Mouse (Mus musculus) heart, embryonic 13.5 days (tissue): Measurements from ENCODE around the gene Mink1. TPM values are rescaled to one million over a fixed set of nuclear protein-coding genes. Genes with fewer than 3 reads are reported as not detected.
"Not testable (repeated sequence)": the region's sequence is repeated elsewhere in the genome, so short reads cannot be mapped to it uniquely, and the experiment has no call there.

Experiments
- ATAC-seq: fragments of 200-750 bp; cut with Nextera tagmentation; 2 replicates; pipeline ENCODE4 v1.8.0; 2017; ENCODE audit warnings: moderate TSS enrichment; ENCODE audit not compliant: insufficient number of reproducible peaks, low FRiP score, low TSS enrichment; ENCODE audit errors: extremely low read depth
- H3K27ac ChIP-seq: fragments of 300-500 bp; sonication (generic); replicated peaks from 2 replicates; pipeline ENCODE4 v1.5.1; 2015; ENCODE audit warnings: moderate library complexity, mild to moderate bottlenecking, inconsistent platforms
- H3K27me3 ChIP-seq: fragments of 300-500 bp; sonication (generic); replicated peaks from 2 replicates; pipeline ENCODE4 v1.6.1; 2015; ENCODE audit warnings: mild to moderate bottlenecking, inconsistent platforms
- H3K36me3 ChIP-seq: fragments of 300-500 bp; sonication (generic); 2 replicates; pipeline ENCODE4 v1.6.1; 2015; ENCODE audit warnings: mild to moderate bottlenecking, inconsistent platforms
- H3K4me1 ChIP-seq: fragments of 300-500 bp; sonication (generic); 2 replicates; pipeline ENCODE4 v1.6.1; 2015; ENCODE audit warnings: inconsistent platforms
- H3K4me2 ChIP-seq: fragments of 300-500 bp; sonication (generic); 2 replicates; pipeline ENCODE4 v1.6.1; 2015; ENCODE audit warnings: inconsistent platforms, mild to moderate bottlenecking, moderate library complexity
- H3K4me3 ChIP-seq: fragments of 300-500 bp; sonication (generic); 2 replicates; pipeline ENCODE4 v1.5.1; 2015; ENCODE audit warnings: moderate library complexity, mild to moderate bottlenecking, inconsistent platforms
- H3K9ac ChIP-seq: fragments of 300-500 bp; sonication (generic); 2 replicates; pipeline ENCODE4 v1.6.1; 2015; ENCODE audit warnings: inconsistent platforms, mild to moderate bottlenecking, moderate library complexity
- H3K9me3 ChIP-seq: fragments of 300-500 bp; sonication (generic); 2 replicates; pipeline ENCODE4 v1.6.1; 2016; ENCODE audit warnings: inconsistent platforms
- WGBS: fragments of 180-500 bp; shearing (Covaris S2); methylation state at CpG from one replicate; pipeline ENCODE4 v1.1.7; 2015; ENCODE audit warnings: mixed read lengths; 5-methylcytosine and 5-hydroxymethylcytosine counted together
- polyA plus RNA-seq: library from polyadenylated mRNA; unstranded; fragments of >200 nt; fragmentation: Nextera tagmentation; extraction: Ambion mirVana; gene quantifications from 2 replicates; pipeline ENCODE4 v1.2.1, GENCODE M21; 2015

Gene Mink1
- polyA plus RNA-seq, 1 experiment from 2014 or later = 9.8 TPM

DNA sequence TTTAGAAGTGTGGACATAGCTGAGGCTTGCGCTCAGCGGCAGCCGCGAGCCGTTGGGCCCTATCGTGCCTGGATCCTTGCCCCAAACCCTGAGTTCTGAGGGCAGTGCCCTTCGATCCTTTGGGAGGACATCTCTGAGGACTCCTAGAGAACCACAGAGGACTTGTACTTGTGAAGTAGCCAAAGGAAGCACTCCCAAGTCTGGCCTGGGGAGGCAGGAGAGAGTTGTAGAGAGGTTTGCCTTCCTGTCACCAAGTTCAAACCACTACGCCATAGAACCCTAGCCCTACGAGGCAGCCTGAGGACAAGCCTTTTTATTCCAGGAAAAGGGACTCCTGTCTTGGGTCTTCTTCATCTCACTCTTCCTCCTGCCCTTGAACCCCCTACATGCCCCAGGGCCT is 5.1 kb upstream of the Mink1 start:
- no peak overlapping the region for H3K27ac ChIP-seq
- H3K9me3 ChIP-seq = no peaks in the 10 kb centered on the region
- H3K4me1 ChIP-seq = peaks cover 7% of the 10 kb centered on the region
- no peaks in the 10 kb centered on the region for H3K27me3 ChIP-seq
- no peak overlapping the region for H3K4me2 ChIP-seq
- ATAC-seq = no peak
- WGBS = 88% methylated on average over 9 of the region's 9 CpGs
- H3K36me3 ChIP-seq = peaks cover 50% of the 10 kb centered on the region
- no peak overlapping the region for H3K9ac ChIP-seq
- no peak overlapping the region for H3K4me3 ChIP-seq

DNA sequence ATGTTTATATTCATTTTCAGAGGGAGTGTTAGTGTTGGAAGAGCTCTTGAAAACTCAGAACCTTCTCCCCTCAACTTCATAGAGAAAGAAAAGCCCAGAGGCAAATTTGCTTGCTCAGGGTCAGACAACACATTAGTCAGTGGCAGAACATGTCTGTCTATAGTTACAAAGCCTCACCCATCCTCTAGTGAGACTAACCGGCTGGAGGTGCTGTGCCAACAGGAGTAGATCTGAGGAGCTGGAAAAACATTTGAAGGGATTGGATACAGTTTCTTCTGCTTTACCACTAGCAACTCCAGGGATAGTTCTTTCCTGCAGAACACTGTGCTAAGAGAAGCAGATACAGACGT is 769 bp upstream of the Mink1 start:
- no peaks in the 10 kb centered on the region for H3K27me3 ChIP-seq
- peak overlapping the region; percentile 97 for H3K9ac ChIP-seq
- peak overlapping the region; percentile 94 for H3K4me3 ChIP-seq
- peaks cover 12% of the 10 kb centered on the region for H3K36me3 ChIP-seq
- WGBS = 0% methylated on average over 2 of the region's 2 CpGs
- peaks cover 34% of the 10 kb centered on the region for H3K4me1 ChIP-seq
- H3K27ac ChIP-seq = peak overlapping the region; percentile 90
- H3K9me3 ChIP-seq = no peaks in the 10 kb centered on the region
- peak overlapping the region; percentile 94 for H3K4me2 ChIP-seq
- no peak for ATAC-seq

DNA sequence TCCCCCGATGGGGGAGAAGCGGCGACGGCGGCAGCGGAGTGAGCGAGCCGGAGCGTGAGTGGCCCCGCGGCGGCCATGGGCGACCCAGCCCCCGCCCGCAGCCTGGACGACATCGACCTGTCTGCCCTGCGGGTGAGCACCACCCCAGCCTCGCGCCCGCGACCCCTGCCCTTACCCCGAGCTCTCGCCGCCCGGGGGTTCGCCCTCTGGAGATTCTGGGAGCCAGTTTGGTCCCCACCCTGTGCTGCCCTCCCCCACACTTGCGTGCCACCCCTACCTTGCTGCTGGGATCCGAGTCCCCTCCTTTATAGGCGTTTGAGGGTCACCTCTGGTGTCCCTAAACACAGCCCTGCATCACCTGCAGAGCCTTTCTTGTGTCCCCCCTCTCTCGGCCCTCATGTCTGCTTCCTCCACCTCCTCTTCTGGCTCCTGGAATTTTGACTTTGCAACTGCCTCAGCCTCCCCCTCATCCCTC is 351 bp downstream of the Mink1 start:
- no peaks in the 10 kb centered on the region for H3K27me3 ChIP-seq
- H3K4me3 ChIP-seq = peak overlapping the region; percentile 94
- under 1% methylated on average over 31 of the region's 31 CpGs for WGBS
- peaks cover 5% of the 10 kb centered on the region for H3K36me3 ChIP-seq
- H3K9me3 ChIP-seq = no peaks in the 10 kb centered on the region
- peak; percentile 21; the same call in 1 of the 2 replicates for ATAC-seq
- peak overlapping the region; percentile 97 for H3K9ac ChIP-seq
- H3K4me1 ChIP-seq = peaks cover 39% of the 10 kb centered on the region
- peak overlapping the region; percentile 94 for H3K4me2 ChIP-seq
- H3K27ac ChIP-seq = peak overlapping the region; percentile 90

DNA sequence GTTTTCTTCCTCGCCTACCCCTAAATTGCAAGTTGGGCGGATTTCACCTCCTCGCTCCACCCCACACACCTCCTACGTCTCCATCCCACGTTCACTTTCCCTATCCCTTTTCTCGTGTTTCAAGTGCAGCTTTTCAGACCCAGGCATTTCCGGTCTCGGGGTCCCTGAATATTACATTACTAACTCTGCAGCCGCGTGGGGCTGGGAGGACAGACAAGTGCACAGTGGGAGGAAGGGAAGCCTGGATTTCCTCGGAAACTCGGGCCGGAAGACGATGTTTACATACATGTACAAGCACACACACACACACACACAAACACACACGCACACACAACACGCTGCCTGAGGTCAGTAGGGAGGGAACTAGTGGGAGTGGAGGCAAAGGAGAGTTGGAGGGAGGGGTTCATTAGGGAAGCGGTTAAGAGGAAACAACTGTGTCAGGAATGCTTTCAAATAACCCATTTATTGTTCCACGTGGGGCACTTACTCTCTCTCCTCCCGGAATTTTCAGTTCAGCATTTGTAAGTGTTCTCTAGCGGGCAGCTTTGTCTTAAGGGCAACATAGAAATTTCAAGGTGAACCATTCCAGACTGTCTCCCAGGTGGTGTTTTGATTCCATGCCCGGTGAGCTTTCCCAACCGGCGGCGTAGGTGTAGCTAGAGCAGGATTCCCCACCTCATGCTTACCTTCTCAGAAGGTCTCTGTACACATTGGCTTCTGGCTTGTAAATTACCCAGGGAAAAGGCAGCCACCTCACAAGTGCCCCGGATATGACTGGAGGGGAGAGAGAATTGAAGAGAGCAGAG is 992 bp downstream of the Mink1 start:
- H3K4me1 ChIP-seq = peaks cover 39% of the 10 kb centered on the region
- 3% methylated on average over 25 of the region's 25 CpGs for WGBS

DNA sequence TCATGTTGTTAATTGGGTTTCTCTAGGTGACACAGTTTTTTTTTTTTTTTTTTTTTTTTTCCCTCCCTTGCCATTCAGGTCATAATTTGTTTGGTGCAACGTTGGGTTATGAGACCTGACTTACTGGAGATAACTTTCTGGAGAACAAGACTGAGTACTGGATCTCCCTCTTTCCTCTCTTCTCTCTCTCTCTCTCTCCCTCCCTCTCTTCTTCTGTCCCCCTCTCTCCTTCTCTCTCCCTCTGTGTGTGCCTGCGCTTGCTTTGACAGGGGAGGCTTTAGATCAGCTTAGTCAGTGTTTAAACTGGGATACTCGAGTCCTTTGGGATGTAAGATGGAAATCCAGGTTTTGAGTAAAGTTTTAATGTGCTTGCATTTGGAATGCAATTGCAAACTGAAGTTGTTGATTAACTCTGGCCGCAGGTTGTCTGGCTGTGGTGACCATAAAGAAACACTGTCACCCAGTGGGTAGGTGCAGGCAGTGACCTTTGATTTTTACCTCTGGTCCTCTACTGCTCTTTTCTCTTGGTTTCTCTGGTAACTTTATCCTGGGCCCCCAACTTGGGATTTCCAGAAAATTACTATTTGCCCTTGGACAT is 1.7 kb downstream of the Mink1 start:
- WGBS = 47% methylated on average over 4 of the region's 4 CpGs
- Histone ChIP-seq H3K27me3 (no peaks in the 10 kb centered on the region), H3K36me3 (peaks cover 9% of the 10 kb centered on the region; the same call in 1 of the 2 replicates), H3K4me2 (peak overlapping the region; percentile 94), H3K4me3 (peak overlapping the region; percentile 94), H3K9me3 (no peaks in the 10 kb centered on the region), H3K9ac (peak overlapping the region; percentile 97), H3K4me1 (peaks cover 39% of the 10 kb centered on the region), H3K27ac (peak overlapping the region; percentile 90; the same call in 1 of the 2 replicates)
- ATAC-seq = no peak

More for the DNA sequence above, 992 bp downstream of the Mink1 start:
- H3K9ac ChIP-seq = peak overlapping the region; percentile 97
- H3K27ac ChIP-seq = peak overlapping the region; percentile 90
- peak overlapping the region; percentile 94 for H3K4me3 ChIP-seq
- no peaks in the 10 kb centered on the region for H3K9me3 ChIP-seq
- peak overlapping the region; percentile 94 for H3K4me2 ChIP-seq
- H3K27me3 ChIP-seq = no peaks in the 10 kb centered on the region
- no peak for ATAC-seq
- H3K36me3 ChIP-seq = peaks cover 9% of the 10 kb centered on the region; the same call in 1 of the 2 replicates

DNA sequence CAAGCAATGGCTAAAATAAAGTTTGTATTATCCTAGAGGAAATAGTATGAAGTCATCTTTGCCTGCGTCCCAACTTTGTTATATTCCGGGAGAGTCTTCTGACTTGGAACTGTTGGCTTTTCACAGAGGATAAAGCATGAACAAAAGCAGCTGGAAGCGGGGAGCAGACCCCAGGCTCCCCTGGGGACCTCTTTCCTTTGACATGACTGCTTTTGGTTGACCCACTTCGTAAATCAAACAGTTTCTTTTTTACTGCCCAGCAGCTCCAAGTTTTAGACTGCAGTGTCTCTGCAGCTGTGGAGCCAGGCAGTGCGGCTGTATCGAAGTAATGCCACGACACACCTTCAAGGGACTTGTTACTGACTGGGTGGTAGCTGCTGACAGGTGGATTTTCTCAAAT is 3.9 kb downstream of the Mink1 start:
- Histone ChIP-seq H3K4me1 (peaks cover 52% of the 10 kb centered on the region), H3K36me3 (peaks cover 9% of the 10 kb centered on the region; the same call in 1 of the 2 replicates), H3K27me3 (no peaks in the 10 kb centered on the region)

DNA sequence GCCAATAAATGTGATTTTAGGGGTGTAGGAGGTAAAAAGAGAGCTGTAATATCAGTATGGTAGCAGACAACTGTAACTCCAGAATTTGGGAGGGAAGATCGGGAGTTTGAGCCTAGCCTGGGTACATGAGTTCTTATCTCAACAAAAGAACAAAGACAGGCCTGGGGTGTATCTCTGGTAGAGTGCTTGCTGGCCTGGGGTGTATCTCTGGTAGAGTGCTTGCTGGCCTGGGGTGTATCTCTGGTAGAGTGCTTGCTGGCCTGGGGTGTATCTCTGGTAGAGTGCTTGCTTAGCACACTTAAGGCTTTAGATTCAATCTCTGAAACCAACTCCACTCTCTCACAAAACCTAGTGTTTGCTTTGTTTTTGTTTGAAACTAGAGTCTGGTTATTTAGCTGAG is 7.9 kb downstream of the Mink1 start:
- not testable (repeated sequence) for ATAC-seq
- 53% methylated on average over 1 of the region's 1 CpGs for WGBS

More for the DNA sequence above, 3.9 kb downstream of the Mink1 start:
- WGBS = 70% methylated on average over 7 of the region's 7 CpGs
- no peak overlapping the region for H3K27ac ChIP-seq
- H3K4me3 ChIP-seq = no peak overlapping the region
- no peaks in the 10 kb centered on the region for H3K9me3 ChIP-seq
- no peak for ATAC-seq
- no peak overlapping the region for H3K4me2 ChIP-seq
- H3K9ac ChIP-seq = peak overlapping the region; percentile 2; the same call in 1 of the 2 replicates

DNA sequence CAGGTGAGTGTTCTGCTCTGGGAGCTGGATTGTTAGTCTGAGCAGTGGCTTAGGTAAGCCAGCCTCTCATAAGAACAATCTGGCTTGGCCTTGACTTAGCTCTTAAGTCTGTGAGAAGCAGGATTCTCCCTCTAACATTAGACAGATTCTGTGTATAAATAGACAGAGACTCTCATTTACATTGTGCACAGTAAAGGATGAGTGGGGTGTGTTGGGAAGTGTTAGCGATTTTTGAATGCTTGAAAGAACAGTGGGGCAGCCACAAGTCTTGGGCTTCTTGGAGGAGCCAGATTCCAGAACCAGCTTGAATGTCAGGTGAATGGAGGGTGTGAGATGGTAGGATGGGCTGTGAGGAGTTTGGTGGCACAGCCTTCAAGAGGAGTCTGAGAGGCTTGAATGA is 9.0 kb downstream of the Mink1 start:
- no peak overlapping the region for H3K9ac ChIP-seq
- H3K36me3 ChIP-seq = peaks cover 13% of the 10 kb centered on the region; the same call in 1 of the 2 replicates
- H3K4me3 ChIP-seq = no peak overlapping the region
- H3K4me2 ChIP-seq = no peak overlapping the region
- WGBS = 81% methylated on average over 1 of the region's 1 CpGs
- ATAC-seq = no peak
- H3K4me1 ChIP-seq = peaks cover 38% of the 10 kb centered on the region
- no peaks in the 10 kb centered on the region for H3K27me3 ChIP-seq
- no peaks in the 10 kb centered on the region for H3K9me3 ChIP-seq
- H3K27ac ChIP-seq = no peak overlapping the region

More for the DNA sequence above, 7.9 kb downstream of the Mink1 start:
- H3K27ac ChIP-seq, H3K27me3 ChIP-seq, H3K9me3 ChIP-seq, H3K4me2 ChIP-seq, H3K9ac ChIP-seq, H3K4me3 ChIP-seq: not testable (repeated sequence)
- Histone ChIP-seq H3K4me1 (peaks cover 39% of the 10 kb centered on the region), H3K36me3 (peaks cover 13% of the 10 kb centered on the region; the same call in 1 of the 2 replicates)

DNA sequence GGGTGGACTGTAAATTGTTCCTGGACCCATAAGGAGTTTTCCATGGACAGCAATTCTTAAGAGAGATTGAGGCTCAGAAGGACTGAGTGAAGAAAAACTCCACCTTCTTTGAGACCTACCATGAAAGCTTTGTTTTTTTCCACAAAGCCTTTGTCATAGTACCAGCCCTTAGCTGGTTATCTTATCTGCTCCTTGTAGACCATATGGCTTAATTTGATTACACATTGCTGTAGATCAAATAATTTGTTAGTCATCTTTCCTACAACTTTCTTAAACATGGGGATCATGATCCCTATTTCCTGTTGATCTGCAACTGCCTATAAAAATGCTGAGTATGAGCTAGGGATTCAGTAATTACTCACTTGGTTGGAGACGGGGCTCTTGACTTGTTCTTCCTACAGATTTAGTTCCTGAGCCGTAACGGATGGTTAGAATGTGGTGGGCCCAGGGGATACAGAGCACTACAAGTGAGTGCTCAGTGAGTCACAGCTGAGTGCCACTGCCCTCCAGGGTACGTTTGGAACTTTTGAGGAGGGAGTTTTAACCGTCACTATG is 9.7 kb downstream of the Mink1 start:
- Histone ChIP-seq H3K27me3 (no peaks in the 10 kb centered on the region), H3K27ac (no peak overlapping the region), H3K9ac (no peak overlapping the region), H3K4me3 (no peak overlapping the region), H3K36me3 (peaks cover 13% of the 10 kb centered on the region; the same call in 1 of the 2 replicates), H3K4me1 (peaks cover 31% of the 10 kb centered on the region), H3K4me2 (peak overlapping the region; percentile 9; the same call in 1 of the 2 replicates), H3K9me3 (no peaks in the 10 kb centered on the region)
- no peak for ATAC-seq
- WGBS = 51% methylated on average over 5 of the region's 5 CpGs

DNA sequence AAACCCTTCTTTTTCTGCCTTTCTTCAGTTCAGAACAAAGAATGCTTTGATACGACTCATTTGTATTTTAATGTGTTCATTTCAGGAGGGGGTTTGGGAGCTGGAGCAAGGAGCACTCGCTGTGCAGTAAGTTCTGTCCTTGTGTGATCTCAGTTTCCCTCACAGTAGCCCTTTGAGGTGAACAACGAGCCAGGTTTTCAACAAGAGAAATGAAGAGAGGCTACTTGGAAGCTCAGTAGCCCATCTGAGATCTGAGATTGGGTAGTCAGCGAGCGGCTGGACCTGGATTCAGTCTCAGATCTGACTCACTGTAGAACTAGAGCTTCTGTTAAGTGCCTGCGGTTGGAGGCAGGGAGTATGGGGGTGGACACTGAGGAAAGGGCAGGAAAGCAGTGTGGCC is 11.2 kb downstream of the Mink1 start:
- Histone ChIP-seq H3K27me3 (no peaks in the 10 kb centered on the region), H3K27ac (no peak overlapping the region), H3K36me3 (0 out of 2 replicates have a peak, but pooled peaks cover 3% of the 10 kb centered on the region), H3K4me2 (no peak overlapping the region), H3K4me1 (peaks cover 43% of the 10 kb centered on the region), H3K9ac (0 out of 2 replicates have a peak overlapping the region, but pooled peaks have one; percentile 14), H3K9me3 (no peaks in the 10 kb centered on the region), H3K4me3 (no peak overlapping the region)
- ATAC-seq = no peak
- 81% methylated on average over 6 of the region's 6 CpGs for WGBS

DNA sequence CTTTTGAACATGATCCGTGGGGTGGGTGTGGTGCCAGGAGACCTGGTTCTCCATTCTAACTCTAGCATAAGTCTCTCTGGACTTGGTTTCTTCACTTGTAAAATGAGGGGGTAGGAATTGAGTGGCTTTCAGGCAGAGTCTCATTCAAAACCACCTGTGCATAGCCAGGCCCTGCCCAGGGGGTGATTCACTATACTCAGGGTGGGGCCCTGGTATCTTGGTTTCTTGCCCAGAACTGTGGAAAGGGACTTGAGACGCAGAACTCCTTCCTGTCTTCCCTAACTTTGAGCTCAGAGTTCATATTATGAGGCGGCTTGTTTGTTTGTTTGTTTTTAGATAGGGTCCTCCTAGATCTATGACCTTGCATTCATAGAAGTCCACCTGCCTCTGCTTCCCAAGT is 14.5 kb downstream of the Mink1 start:
- 75% methylated on average over 3 of the region's 3 CpGs for WGBS
- no peak overlapping the region for H3K27ac ChIP-seq
- no peak overlapping the region for H3K4me3 ChIP-seq
- 0 out of 2 replicates have a peak, but pooled peaks cover 3% of the 10 kb centered on the region for H3K36me3 ChIP-seq
- ATAC-seq = no peak
- no peak overlapping the region for H3K4me2 ChIP-seq
- no peak overlapping the region for H3K9ac ChIP-seq
- H3K27me3 ChIP-seq = no peaks in the 10 kb centered on the region
- H3K9me3 ChIP-seq = no peaks in the 10 kb centered on the region
- H3K4me1 ChIP-seq = peaks cover 47% of the 10 kb centered on the region
